Mouse (Mus musculus) left cerebral cortex, adult 8-10 months (tissue): ENCODE measurements at regions not wholly inside any gene's neighbourhood (a gene's known extent, or its start where the extent isn't known, plus 50 kb on each side); places are given as distances from the start of the nearest gene placed in this dataset.

ENCODE experiments used
- DNase-seq, 2 experiments: peaks; one replicate each; pipeline ENCODE4 v3.0.0; 2022; ENCODE audit warnings: low spot score in 2 of 2

GRCm38 (mm10) chr9:73173589-73174247, 60.5 kb downstream of the Rsl24d1 start:
- DNase-seq: no peak

GRCm38 (mm10) chr9:73176645-73177044, 63.4 kb downstream of the Rsl24d1 start:
- no peak for DNase-seq

DNA sequence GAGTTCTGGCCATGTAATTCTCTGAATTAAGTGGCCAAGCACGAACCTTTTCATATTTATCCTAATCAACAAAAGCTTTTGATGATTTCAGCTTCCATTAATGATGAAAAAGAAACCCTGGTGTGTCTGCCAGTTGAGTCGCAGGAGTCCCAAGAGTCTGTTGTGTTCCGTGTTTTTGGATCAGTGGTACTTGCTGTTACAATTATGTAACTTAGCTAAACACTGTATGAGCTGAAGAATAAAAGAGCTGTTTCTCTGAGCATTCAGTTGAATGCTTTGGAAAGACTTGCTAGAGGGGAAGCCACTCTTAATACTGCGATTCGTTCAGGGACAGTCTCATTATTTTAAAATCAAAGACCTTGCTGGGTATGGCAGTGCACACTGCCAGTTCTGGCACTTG, 70.1 kb downstream of the Rsl24d1 start:
- no peak for DNase-seq

- DNase-seq: no peak
Observed at GRCm38 (mm10) chr9:73184908-73185307, 71.7 kb downstream of the Rsl24d1 start.

GRCm38 (mm10) chr9:73192271-73192785, 79.1 kb downstream of the Rsl24d1 start:
- DNase-seq: no peak

GRCm38 (mm10) chr9:73198261-73199085, 85.2 kb downstream of the Rsl24d1 start:
- no peak for DNase-seq

GRCm38 (mm10) chr9:73223111-73223510, 109.9 kb downstream of the Rsl24d1 start:
- no peak for DNase-seq

GRCm38 (mm10) chr9:73240188-73240587, 127.0 kb downstream of the Rsl24d1 start:
- no peak for DNase-seq

DNA sequence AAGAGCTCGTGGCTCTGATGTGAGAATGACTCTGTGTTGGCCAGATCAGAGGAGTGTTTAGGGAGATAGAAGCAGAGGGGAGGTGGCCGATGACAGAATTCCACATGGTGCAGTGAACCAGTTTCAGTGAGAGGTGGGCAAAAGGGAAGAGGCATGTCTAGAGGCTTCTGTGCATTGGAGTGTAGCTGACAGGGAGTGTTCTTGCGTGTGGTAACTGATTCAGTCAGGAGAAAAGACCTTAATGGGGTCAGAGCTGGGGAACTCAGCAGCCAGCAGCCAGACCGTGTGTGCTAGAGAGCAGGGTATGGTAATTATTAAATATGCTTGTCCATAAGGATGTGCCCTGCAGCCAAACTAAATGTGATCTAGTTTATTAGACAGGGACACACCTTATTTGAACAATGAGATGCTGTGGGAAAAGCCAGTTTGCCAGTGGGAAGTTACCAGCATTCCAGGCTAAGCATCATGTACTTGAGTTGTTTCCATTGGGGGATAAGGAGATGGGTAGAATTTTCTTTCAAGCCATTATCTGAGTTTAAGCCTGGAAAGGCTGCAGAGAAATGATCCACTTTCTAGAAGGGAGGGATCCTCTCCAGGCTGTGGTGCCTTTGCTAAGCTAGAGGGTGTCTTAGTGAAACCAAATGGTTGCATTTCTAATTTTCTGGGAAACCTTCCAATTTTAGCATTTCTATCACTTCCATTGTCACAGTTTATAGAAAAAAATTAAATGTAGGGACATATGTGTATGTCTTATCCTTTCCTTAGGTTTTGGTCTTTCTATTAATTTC, 129.5 kb downstream of the Rsl24d1 start:
- no peak for DNase-seq

DNA sequence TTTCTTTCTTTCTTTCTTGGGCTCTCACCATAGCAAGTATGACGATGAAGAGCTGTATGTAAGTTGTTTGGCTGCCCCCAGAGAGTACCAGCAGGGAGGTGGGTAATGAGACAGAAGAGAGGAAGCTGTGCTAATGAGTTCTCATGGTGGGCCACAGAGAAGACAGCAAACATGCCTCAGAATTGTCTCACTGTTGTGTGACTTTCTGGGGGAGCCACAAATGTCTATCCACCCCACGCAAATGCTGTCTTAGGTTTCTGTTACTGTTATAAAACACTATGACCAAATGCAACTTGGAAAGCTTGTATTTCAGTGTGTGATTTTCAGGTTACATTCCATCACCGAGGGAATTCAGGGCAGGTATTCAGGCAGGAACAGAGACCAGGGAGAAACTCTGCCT, 131.0 kb downstream of the Rsl24d1 start:
- DNase-seq: peak in 1 of 2 experiments; percentile 10

DNA sequence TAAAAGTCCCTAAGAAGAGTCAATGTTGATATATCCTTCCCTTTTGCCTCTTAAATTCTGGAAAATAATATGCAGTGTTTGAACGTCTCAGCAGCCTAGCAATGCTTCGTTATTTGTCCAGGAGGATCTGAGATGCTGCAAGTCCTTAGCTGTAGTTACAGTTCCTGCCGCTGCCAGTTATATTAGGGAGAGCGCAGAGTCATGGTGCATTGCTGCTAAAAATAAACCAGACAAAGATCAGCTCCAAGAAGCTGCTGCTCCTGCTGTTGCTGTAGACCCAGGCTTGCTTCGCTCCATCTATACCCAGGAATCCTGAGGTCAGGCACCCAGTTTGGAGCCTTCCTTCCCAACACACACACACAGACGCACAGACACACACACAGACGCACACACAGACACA, 132.3 kb downstream of the Rsl24d1 start:
- no peak for DNase-seq

DNA sequence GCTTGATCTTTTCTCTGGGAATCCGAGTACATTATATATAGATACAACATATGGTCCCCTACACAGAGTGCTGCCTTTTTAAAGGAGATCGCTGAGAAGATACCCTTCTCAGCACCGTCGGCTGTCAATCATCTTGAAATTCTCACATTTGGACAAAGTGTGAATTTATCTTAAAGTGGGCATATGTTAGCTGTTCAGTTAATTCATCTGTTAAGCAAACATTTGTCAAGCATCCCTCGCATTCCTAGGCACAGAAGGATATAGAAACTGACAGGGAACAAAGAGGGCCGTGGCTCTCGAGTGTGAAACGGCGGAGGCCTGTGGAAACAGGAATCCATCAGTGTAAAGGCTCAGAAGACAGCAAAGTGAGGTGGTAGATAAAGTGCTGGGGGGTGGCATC, 144.9 kb downstream of the Rsl24d1 start:
- DNase-seq: no peak

DNA sequence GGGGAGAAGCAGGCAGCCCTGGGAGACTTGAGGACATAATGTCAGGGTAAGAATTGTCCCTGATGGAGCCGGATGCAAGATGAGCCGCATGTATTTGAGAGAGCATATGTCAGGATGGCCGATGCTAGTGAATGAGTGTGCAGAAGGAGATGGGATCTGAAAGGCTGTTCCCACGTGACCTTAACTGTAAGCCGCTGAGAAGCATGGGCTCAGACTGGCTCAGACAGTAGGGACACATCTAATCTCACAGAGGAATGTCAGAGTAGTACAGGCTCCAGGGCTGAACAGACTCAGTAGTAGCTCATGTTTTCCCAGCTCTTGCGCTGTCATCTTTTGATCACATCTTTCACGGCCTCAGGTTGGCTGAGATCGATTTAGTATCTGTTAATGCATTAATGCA, 145.4 kb downstream of the Rsl24d1 start:
- DNase-seq: no peak

- DNase-seq: no peak
Observed at GRCm38 (mm10) chr9:73262711-73263110, 149.5 kb downstream of the Rsl24d1 start.

DNA sequence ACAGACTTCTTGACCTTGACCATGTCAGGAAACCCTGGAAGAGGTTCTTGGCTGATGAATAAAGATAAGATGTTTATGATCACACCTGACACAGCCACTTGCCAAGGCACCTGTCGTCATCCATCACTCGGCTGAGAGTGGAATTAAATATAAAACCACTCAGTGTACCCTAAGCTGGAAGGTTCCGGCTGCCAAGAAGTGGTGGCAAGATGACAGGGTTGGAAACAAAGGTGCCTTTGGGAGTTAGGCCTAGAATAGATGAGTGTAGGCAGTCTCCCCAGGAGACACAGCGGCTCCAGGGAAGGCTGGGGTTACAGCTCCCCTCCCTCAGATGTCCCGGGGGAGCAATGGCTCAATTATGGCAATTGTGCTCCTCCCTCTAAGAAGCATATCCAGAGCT, 157.0 kb downstream of the Rsl24d1 start:
- DNase-seq: no peak

- DNase-seq: peak in 1 of 2 experiments; percentile 51
Observed at GRCm38 (mm10) chr9:73272614-73273013, 159.4 kb downstream of the Rsl24d1 start.

DNA sequence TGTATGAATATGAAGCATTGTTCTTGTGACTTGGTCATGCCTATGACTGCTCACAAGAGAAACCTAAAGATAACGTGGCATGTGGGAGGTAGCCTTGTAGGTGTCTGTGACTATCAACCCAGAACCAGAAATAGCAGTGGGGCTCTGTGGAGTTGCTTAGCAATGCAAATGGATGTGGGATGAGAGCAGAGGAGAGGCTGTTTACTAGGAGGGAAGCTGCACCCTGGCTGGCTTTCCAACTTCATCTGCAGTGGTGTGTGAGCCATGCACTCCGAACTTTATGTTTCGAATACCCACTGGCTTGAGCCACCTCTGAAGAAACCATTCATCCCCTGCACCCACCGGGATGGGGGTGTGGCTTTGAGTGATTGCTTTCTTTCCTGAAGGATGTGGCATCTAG, 160.5 kb downstream of the Rsl24d1 start:
- peak; percentile 35 to 86 for DNase-seq

DNA sequence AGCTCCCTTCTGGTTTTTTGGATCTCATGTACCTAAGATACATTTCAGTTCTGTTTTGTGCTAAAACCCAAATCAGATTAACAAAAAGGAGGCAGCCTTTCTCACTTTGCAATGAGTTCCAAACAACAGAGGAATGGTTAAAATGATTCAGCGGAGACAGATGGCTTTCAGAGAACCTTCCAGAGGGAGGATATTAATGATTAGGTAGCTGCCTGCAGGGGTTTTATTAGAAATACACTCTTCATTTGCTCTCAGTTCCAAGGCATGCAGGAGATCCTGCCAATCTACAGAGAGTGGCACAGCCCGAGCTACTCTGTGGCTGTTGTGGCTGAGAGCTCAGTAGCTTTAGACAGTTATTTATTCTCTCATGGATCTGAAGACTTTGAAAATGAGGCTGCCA, 162.4 kb downstream of the Rsl24d1 start:
- DNase-seq: no peak

- DNase-seq: no peak
Observed at GRCm38 (mm10) chr9:73295287-73295686, 182.1 kb downstream of the Rsl24d1 start.

GRCm38 (mm10) chr9:73302156-73302918, 189.1 kb downstream of the Rsl24d1 start:
- no peak for DNase-seq

GRCm38 (mm10) chr9:73317048-73317447, 203.8 kb downstream of the Rsl24d1 start:
- DNase-seq: no peak
